Mouse (Mus musculus) spleen, postnatal 4 days (tissue): ENCODE results near the gene Dok5.

Experiments
- DNase-seq, 2 experiments: peaks; one replicate each; pipeline ENCODE4 v3.0.0; 2022; ENCODE audit warnings: low spot score in 2 of 2

Gene Dok5

DNA sequence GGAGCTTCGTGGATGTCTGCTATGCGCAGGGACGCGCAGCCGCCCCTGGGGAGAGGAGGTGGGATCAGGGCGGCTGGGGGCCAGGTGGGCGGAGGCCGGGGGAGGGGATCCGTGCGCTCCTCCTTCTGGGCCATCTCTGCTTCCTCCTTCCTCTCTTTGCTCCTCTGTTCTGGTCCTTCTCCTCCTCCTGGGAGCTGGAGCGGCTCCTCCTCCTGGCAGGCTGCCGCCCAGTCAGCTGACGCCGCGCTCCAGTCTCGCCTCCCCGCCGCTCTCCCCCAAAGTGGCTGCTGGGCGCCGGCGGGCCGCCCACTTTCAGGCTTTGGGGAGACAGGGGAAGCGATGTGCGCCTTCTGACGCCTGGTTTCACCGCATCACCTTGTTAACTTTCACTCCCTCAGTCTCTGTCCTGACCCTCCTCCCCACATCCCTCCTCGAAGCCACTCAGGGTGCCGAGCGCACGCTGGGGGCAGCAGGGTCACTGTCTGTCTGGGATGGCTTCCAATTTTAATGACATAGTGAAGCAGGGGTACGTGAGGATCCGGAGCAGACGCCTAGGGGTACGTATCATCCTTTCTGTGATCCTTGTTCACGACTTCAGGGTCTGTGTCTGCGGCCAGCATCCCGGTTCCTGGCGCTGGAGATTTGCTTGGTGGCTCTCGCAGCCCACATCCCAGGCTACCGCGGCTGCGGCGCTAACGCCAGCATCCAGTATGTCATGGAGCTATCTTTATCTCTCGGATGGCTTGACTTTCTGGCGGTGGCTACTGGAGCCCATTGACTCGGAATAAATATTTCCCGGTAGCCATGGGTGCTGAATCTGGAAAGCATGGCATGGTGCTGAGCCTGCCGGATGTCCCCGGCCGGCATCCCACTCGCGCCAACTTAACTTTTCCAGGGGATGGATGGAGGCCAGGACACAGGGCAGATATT, at the start of gene Dok5:
Gene Dok5 (plus strand): TSS at position 176 of the 930 bp plus-strand sequence.
- no peak for DNase-seq

DNA sequence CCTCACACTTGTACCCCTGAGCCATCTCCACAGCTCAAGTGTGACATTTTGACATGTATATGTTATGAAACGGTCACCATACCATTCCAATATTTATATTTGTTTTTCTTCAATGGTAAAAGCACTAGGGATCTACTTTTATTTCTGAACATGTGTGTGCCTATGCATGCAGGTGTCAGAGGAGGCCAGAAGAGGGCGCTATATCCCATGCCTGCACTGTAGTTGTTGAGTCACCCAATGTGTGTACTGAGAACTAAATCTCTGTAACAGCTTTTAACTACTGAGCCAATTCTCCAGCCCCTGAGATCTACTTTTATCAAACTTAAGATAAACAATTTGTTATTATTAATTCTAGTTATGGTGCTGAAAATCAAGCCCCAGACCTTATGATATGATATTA, 48.2 kb upstream of the Dok5 start:
- no peak for DNase-seq

DNA sequence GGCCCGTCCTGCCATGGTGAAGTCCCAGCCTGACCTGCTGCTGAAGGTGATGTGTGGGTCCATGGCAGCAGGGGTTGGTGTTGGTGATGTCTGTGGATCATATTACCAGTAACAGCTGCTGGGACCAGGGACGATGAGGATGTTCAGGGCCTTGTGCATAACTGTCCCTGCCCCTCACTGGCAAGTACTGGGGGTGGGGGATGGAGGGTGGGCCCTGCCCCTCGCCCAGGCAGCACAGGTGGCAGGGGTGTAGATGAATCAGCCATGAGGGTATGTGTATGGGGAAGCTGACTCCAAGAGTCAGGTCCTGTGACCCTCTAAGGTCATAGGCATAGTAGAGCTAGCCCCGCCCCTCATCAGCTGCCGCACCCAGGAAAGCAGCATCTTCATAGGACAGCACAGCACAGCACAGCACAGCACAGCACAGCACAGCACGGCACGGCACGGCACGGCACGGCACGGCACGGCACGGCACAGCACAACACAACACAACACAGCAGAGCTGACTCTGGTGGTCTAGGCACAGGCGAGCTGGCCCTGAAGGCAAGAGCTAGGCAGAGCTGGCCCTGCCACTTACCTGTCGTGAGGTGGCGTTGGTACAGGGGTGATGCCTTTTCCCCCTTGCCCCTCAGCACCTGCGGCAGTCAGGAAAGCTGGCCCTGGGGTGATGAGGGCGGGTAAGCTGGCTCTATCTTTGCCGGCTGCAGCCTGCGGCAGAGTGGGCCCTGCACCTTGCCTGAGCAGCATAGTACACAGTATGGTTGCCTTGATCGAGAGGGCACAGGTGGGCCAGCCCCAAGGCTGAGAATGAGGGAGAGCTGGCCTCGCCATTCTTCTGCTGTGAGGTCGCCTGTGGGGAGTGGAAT, 36.3 kb upstream of the Dok5 start:
- no peak for DNase-seq

DNA sequence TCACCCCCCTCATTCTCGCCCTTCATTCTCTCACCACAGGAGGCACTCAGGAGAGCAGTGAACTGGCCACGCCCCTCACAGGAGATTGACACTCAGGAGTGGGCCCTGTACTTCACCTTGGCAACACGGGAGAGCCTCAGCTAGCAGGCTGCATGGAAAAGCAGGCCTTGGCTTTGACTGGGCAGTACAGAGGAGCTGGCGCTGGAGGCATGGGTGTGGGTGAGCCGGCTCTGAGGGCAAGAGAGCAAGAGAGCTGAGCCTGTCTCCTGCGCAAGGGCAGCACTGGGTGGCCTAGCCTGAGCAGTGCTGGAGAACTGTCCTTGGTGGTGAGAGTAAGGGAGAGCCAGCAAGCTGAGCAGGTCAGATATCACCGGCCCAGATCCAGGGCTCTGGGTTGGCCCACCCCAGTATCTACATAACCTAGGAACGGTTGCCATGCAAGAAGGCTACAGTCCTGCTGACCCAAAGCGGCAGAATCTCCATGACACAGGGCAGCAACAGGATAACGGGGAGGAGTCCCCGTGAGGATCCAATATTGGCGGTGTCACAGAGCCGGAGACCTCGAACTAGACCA, 35.6 kb upstream of the Dok5 start:
- DNase-seq, result no peak

DNA sequence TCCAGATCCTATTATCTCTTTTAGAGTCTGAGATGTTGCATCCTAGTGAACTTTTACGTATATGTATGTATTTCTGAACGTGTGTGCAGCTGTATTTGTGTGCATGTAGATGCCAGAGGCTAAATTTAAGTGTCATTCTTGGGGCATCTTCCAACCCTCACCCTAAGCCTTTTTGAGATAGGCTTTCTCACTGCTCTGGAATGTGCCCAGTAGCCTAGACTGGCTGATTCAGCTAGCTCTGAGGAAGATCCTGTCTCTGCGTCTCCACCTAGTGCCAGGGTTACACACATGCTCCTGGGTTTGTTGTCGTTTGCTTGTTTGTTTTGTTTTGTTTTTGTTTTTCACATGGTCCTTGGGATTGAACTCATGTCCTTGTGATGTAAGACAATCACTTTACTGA, 31.1 kb upstream of the Dok5 start:
- no peak for DNase-seq

DNA sequence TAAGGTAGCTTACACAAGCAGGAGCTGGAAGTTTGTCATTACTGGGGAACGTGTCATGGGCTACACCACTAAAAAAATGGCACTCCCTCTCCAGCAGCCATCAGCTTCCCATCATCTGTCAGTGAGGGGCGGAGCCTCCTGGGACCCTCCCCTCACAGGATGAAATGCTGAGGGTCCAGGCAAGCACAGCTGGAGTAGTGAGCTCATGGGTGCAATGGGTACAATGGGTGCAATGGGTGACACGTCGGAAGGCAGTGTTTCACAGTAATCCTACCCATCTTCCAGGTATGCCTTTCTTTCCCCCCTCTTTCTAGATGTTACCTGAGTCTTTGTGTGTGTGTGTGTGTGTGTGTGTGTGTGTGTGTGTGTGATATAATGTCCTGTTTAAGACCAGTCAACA, 25.1 kb upstream of the Dok5 start:
- no peak for DNase-seq

DNA sequence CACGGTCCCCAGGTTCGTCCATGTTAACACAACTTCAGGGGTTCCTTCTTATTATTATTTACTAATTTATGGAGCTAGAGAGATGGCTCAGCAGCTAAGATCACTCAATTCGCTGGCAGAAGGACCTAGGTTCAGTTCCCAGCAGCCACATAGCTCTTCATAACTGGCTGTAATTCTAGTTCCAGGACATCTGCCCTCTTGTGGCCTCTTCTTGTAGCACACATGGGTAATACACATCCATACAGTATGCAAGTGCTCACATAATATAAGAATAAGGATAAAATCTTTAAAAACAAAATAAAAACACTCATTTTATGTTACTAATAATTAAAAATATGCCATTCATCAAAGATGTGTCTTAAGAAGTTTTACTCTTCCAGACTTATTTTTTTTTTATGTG, 23.9 kb upstream of the Dok5 start:
- no peak for DNase-seq

DNA sequence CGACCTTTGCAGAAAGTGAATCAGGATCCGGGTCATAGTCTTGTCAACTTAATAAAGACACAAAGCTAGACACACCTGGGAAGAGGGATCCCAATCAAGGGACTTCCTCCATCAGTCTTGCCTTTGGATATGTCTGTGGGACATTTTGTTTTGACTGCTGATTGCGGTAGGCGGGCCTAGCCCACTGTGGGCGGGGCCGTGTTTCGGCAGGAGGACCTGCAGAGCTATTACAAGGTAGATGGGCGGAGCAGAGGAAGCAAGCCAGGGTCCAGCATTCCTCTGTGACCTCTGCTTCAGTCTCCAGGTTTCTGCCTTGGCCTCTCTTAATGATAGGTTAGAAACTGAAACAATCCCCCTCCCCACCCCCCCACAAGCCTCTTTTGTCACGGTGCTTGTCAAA, 22.7 kb upstream of the Dok5 start:
- DNase-seq, result no peak

DNA sequence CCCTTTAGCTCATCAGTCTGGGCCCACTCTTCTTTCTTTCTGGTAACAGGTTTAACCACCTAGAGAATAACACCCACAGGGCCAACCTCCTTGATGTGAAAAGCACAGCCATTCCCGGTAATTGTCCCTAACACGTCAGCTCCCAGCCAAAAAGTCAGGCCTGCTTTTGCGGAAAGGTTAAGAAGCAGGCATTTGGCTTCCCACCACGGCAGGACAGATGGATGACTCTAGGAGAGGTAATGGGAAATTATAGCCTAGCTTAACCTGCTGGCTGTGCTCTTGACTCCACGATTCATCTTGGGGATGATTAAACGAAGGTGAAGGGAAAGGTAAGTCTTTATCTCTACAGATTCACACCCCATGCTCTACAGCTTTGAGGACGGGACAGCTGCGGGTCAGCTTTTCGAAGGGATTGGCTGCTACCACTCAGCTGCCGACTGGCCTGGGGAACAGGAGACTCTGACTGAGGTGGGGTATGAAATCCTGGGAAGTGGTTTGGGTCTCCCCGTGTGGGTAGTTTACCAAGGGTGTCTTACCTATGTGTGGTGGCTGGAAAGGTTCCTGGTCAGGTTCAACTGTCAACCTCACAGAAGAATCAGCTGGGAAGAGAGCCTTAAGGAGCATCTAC, 18.8 kb upstream of the Dok5 start:
- DNase-seq, result no peak

DNA sequence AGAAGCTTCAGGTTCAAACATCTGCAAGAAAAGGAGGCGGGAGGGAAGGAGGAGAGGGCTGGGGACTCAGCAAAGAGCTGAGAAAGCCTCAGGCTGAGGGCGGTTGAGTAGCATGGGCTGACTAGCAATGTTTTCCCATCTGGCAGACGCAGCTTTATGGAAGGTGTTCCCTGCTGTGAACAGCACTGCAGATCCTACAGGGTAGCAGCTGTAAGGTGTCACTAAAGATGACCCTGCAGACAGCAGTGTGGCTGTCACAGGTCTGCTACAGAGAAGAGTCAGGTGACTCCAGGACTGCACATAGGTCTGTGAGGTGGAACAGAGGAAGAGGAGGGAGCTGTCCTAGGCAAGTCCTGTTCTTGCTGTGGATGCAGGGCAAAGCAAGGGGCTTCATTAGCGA, 11.2 kb upstream of the Dok5 start:
- DNase-seq, result no peak

DNA sequence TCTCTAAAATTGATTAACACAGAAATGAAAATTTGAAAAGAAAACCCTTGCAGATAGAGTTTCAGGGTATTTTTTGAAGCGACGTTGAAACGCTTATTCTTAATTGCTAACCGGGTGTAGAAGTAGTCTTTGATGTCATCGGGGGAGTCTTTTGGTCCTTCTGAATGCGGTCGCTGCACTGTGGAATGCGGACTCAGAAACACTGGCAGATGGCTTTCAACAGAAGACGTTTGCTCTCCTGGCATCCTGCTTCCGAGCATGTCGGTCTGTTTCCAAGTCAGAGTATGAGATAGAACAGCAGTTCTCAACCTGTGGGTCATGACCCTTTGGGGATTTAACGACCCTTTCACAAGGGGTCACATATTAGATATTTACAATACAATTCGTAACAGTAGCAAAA, 7.5 kb upstream of the Dok5 start:
- DNase-seq, result no peak

DNA sequence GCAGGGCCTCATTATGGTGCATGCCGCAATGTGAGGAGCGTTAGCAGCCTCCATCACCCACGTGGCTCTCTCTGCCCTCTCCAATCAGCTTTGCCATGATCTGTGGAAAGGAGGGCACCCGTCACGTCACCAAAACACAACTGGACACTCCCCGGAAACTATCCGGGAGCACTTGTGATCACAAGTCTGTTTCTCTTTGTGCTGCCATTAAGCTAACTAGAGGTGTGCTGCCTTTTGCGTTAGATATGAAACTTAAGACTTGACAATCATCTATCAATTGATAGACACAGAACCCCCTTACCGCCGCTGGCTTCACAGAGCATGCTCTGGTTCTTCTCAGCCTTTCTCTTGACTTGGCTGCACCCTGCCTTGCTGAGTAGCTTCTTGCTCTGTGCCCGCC, 6.9 kb upstream of the Dok5 start:
- DNase-seq, result no peak

DNA sequence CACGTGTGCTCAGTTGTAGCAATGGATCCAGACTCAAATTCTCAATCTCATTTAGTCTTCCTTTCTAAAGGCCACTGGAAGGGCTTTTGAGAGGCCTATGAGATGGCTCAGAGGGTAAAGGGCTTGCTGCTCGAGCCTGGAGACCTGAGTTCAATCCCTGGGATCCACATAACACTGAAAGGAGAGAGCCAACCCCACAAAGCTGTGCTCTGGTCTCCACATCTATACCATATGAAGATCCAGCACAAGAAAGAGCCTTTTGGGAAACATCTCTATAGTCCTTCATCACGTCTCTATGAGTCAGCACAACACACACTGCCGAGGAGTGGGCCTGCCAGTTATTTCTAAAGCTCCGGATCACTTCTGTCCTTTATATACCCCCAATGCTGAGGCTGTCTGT, 5.8 kb upstream of the Dok5 start:
- no peak for DNase-seq

DNA sequence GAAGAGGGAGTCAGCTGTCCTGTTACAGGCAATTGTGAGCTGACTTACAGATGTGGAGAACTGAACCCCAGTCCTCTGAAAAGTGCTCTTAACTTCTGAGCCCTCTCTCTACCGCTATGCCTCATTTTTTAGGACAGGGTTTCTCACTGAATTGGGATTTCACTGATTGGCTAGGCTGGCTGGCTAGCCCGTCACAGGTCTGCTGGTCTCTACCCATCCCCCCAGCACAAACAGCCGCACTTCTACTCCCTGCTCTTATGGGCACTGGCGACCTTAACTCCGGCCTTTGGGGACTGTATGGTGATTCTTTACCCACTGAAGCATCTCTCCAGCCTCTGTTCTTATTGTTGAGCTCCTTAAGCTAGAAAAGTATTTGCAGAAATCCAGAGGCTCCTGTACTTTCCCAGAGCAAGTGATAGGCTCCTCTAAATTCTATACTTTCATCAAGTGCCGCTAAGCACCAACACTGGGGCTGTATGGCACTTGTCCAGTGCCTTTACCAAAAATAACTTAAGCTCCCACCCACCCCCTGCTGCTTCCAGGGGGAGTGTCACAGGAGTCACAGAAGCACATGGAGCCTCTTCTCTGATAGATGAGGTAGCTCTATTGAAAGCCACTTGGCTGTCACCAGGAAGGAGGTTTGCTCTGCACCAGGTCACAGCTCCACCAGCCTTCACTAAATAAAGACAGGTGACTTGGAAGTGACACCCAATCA, 4.5 kb upstream of the Dok5 start:
- no peak for DNase-seq

DNA sequence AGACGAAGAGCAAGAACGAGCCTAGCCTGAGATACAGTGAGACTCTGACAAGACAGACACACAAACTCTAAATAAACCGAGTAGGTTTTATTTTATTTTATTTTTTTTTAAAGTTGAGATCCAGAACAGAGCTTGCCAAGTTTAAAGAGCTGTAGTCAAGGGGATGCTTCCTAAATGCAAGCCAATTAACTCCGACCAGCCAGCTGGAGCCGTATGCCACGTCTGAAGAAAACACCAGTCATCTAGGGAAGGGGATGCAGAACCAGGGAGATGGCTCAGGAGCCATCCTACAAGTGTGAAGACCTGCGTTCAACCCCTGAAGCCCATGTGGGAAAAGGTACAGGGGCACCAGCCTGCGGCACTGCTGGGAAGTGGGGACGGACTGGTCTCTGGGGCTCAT, 2.7 kb upstream of the Dok5 start:
- no peak for DNase-seq

DNA sequence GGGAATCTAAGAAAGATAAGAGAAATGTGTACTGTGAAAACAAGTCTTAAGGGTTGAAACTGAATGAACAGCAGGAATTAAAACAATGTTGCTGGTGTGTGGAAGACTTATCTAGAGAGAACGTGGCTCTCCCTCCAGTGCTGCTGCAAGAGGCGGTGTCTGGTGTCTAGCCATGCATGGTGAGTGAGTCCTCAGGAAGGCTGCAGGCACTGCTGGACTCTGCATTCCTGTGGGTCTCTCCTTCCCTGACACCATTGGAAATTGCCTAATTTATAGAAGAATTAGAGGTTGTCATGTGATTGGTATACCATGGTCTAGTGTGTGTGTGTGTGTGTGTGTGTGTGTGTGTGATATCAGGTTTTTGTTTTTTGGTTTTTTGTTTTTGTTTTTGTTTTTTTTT, 1.9 kb upstream of the Dok5 start:
- DNase-seq, result no peak

DNA sequence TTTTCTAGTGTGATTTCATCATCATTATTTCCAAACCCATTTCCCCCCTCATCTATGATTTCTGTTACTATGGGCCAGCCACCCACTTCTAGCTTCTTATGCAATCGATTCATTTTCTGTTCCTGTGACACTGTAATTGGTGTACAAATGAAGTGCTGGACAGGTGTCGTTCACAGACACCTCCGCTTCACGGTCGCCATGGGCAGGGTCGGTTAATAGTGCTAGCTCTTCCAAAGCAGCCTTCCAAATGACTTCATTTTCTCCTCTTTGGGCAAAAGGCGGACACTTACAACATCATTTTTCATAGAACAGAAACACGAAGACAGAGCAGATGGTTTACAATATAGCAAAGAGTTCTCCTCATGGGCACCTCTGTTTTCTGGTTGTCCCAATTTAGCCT, 1.5 kb upstream of the Dok5 start:
- DNase-seq, result no peak

DNA sequence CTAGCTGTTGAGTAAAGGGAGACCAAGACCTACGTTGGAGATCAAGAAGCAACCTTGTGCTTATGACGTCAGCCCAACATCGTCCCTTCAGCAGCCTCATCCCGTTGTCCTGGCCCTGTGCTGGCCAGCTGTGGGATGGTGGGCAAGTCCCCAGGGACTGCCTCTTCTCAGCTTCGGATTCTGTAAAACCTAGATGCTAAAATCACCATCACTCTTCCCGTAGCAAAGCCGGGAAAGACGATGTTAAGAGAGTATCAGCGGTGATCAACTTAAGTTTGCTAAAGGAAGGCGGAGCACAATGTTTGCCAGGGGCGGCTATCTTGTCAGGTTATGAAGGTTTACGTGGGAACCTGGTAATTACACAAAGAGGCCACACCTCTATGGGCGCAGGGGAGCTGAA, 826 bp upstream of the Dok5 start:
- DNase-seq, result no peak

DNA sequence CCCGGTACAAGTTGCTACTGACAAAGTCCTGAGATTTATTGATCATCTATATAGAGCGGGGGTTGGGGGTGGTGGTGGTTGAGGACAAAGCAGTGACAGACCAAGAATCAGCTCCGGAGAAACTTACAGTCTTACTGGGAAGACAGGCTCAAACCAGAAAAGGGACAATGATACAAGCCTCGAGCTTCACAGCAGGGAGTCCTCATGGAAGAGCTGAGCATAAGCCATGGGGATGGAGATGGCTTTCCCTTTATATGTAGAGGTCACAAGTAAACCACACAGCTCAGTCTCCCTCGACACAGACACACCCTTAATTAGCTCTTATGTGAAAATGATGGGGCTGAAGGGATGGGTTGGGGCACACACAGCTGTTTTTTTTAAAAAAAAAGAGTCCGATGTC, 402 bp upstream of the Dok5 start:
- DNase-seq, result no peak

DNA sequence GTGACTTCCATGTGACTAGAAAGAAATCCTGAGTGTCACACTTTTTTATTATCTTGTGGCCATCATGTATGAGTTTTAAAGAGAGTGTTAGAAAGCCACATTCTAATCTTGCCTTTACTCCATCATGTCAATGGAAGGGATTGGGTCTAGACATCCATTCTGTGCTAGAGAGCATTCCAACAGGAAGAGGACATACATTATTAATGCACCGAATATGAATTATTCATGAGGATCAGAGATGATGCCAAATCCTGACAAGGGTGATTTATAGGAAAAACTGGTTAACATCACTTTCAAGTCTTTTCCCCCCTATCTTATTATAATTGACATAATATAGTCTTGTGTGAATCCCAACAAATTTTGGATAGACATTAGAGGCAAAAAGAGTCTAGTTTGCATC, 2.1 kb downstream of the Dok5 start:
- no peak for DNase-seq

DNA sequence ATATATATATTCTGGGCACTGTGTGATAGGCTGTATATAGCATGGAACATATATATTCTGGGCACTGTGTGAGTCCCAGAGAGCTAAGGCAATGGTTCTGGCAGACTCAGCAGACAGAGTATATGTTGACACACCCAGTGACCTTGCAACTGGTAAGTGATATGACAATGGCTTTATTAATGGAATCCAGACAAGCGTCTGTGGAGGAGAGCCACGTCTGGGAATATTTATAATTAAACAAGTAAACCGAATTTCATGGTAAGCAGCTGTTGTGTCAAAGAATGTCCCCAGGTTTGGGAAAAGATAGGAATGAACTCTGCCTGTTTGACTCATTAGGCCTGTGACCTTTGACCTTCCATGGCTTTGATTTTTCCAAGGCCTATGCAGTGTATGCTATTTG, 2.8 kb downstream of the Dok5 start:
- DNase-seq, result no peak

DNA sequence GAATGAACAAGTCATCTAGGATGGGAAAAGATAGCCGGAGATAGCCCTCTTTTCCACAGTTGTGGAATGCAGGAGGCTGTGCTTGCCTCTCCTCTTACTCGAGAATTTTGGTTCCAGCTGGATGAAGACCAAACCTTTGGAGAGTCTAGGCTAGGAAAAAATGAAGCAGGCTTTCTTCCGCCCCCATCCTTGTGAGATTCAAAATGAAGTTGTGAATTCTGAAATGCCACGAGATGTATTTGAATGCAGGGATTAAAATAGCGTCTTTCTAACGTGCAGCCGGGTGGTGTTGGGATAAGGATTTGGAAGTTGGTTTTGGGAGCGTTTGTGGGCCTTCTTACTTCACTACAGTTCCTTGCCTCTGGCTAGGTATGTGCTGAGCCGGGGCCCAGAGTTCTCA, 6.8 kb downstream of the Dok5 start:
- DNase-seq, result no peak
